Mouse (Mus musculus) adrenal gland, postnatal 36 days (tissue): ENCODE results near the gene Ndn. TPM values are rescaled to one million over a fixed set of nuclear protein-coding genes. Genes with fewer than 3 reads are reported as not detected.

Experiments used
- DNase-seq, 2 experiments: peaks; one replicate each; pipeline ENCODE4 v3.0.0; 2021; ENCODE audit warnings: mixed read lengths in 1 of 2
- long read RNA-seq, 2 experiments: library from polyadenylated mRNA; stranded (forward); transcript quantifications; one replicate each; pipeline ENCODE4 v2.0.0; 2021; ENCODE audit warnings: borderline sequencing depth in 2 of 2
- total RNA-seq, 2 experiments: library from RNA; stranded (reverse); gene quantifications; 2 replicates each; pipeline ENCODE4 v1.2.3; 2021

Ndn gene
- 10 to 100 TPM; 71.7 to 87.8 TPM for total RNA-seq
- long read RNA-seq, experiment 1, transcript Ndn-201 (1 exons, 3,694 nt), result major isoform, 299 of 299 reads
- long read RNA-seq, experiment 1, partial matches to known transcripts, result 0 of 299 reads
- long read RNA-seq, experiment 1, other reads (novel, unspliced or antisense), result 0 of 299 reads
- long read RNA-seq, experiment 2, transcript Ndn-201 (1 exons, 3,694 nt), result major isoform, 118 of 118 reads
- long read RNA-seq, experiment 2, partial matches to known transcripts, result 0 of 118 reads
- long read RNA-seq, experiment 2, other reads (novel, unspliced or antisense), result 0 of 118 reads

GRCm38 (mm10) chr7:62346269-62346668 lies at the start of gene Ndn:
Ndn (plus strand) TSS chr7:62346569.
- no peak for DNase-seq

- DNase-seq, result no peak
Measured at GRCm38 (mm10) chr7:62302451-62302850, 43.9 kb upstream of the Ndn start.

- no peak for DNase-seq
Measured at GRCm38 (mm10) chr7:62306896-62307614, 39.3 kb upstream of the Ndn start.

- no peak for DNase-seq
Measured at GRCm38 (mm10) chr7:62316793-62317192, 29.6 kb upstream of the Ndn start.

GRCm38 (mm10) chr7:62345411-62345810 lies 958 bp upstream of the Ndn start:
- DNase-seq, result no peak

GRCm38 (mm10) chr7:62348106-62348803 lies 1.9 kb downstream of the Ndn start:
- DNase-seq, result peak; percentile 83 to 84

GRCm38 (mm10) chr7:62348804-62349190 lies 2.4 kb downstream of the Ndn start:
- peak; percentile 2 to 7 for DNase-seq

GRCm38 (mm10) chr7:62351266-62351665 lies 4.9 kb downstream of the Ndn start:
- no peak for DNase-seq

GRCm38 (mm10) chr7:62365039-62365636 lies 18.8 kb downstream of the Ndn start:
- DNase-seq, result no peak

- no peak for DNase-seq
Measured at GRCm38 (mm10) chr7:62366730-62367129, 20.4 kb downstream of the Ndn start.

- peak; percentile 50 to 57 for DNase-seq
Measured at GRCm38 (mm10) chr7:62375658-62376057, 29.3 kb downstream of the Ndn start.

GRCm38 (mm10) chr7:62376510-62377304 lies 30.3 kb downstream of the Ndn start, which contains the start of gene Magel2:
Magel2 (plus strand) TSS chr7:62377010.
- peak; percentile 32 to 46 for DNase-seq

- DNase-seq, result peak in 1 of 2 experiments; percentile 19
Measured at GRCm38 (mm10) chr7:62377313-62377712, 30.9 kb downstream of the Ndn start.

- DNase-seq, result no peak
Measured at GRCm38 (mm10) chr7:62378529-62378928, 32.2 kb downstream of the Ndn start.

- peak; percentile 43 to 58 for DNase-seq
Measured at GRCm38 (mm10) chr7:62382391-62382790, 36.0 kb downstream of the Ndn start.

GRCm38 (mm10) chr7:62388291-62388690 lies 41.9 kb downstream of the Ndn start:
- no peak for DNase-seq

- DNase-seq, result no peak
Measured at GRCm38 (mm10) chr7:62392202-62392601, 45.8 kb downstream of the Ndn start.
